Mouse (Mus musculus): Measurements from ENCODE around the gene Rap1gap.

DNA sequence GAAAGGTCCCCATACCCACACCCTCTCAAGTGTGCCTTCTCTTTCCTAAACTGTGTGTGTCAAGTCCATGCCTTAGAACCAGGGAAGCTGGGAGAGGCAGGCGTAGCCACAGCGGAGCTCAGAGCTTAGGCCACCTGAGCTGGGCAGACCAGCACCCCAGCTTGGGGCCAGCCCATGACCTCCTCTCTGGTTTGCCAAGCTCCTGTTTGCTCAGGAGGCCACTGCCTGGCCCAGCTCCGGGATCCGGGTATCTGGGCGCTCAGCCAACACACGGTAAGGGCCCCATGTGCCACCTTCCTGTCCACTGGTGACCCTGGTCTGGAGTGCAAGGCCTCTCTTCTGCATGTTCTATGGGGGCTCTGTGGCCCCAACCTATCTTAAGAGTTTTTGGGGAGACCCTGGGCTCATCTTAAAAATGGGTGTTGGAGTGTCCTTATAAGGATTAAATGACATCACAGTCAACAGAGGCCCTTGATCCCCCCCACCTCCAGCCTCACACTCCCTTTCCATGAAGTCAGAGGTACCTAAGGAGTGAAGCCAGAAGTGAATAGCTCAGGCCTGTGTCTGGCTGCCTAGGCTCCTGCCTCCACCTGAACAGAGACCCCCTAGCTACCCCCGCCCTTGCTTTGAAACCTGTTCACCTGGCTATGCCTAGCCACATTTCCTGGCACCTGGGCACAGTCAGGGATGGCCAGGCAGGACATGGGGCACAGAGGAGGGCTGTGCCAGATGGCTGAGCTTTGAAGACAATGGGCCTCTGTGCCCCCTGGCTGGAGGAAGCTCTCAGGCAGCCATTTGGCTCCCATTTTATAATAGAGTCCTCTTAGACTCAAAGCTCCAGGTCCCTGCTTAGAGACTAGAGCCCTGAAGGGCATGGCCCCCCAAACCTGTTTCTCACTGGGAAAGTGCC lies 33.8 kb downstream of the Rap1gap start:
- no peak for TF ChIP-seq CTCF (IDR thresholded peaks at IDR 0.05)
- no peak for TF ChIP-seq EP300 (IDR thresholded peaks at IDR 0.05)
